Mouse (Mus musculus) intestine, embryonic 16.5 days (tissue): ENCODE results near the gene Gpbp1. TPM values are rescaled to one million over a fixed set of nuclear protein-coding genes. Genes with fewer than 3 reads are reported as not detected.

ENCODE experiments used
- ATAC-seq: fragments of 200-750 bp; cut with Nextera tagmentation; 2 replicates; pipeline ENCODE4 v1.8.0; 2017; ENCODE audit warnings: moderate TSS enrichment, moderate library complexity
- H3K27ac ChIP-seq: fragments of 300-500 bp; sonication (generic); 2 replicates; pipeline ENCODE4 v1.5.1; 2014; ENCODE audit warnings: mild to moderate bottlenecking, low read length
- H3K27me3 ChIP-seq: fragments of 300-500 bp; sonication (generic); replicated peaks from 2 replicates; pipeline ENCODE4 v1.6.1; 2014; ENCODE audit warnings: low read length, control low read depth, mixed read lengths; ENCODE audit not compliant: control insufficient read depth, insufficient read depth
- H3K36me3 ChIP-seq: fragments of 300-500 bp; sonication (generic); 2 replicates; pipeline ENCODE4 v1.6.1; 2014; ENCODE audit warnings: low read length, control low read depth; ENCODE audit not compliant: control insufficient read depth, insufficient read depth
- H3K4me1 ChIP-seq: fragments of 300-500 bp; sonication (generic); 2 replicates; pipeline ENCODE4 v1.6.1; 2014; ENCODE audit warnings: low read length, control low read depth, mixed read lengths; ENCODE audit not compliant: control insufficient read depth, insufficient read depth
- H3K4me2 ChIP-seq: fragments of 300-500 bp; sonication (generic); 2 replicates; pipeline ENCODE4 v1.6.1; 2014; ENCODE audit warnings: low read depth, low read length, control low read depth
- H3K4me3 ChIP-seq: fragments of 300-500 bp; sonication (generic); 2 replicates; pipeline ENCODE4 v1.5.1; 2014; ENCODE audit warnings: mild to moderate bottlenecking, low read length
- H3K9ac ChIP-seq: fragments of 300-500 bp; sonication (generic); 2 replicates; pipeline ENCODE4 v1.6.1; 2014; ENCODE audit warnings: low read depth, low read length
- H3K9me3 ChIP-seq: fragments of 300-500 bp; sonication (generic); 2 replicates; pipeline ENCODE4 v1.6.1; 2016; ENCODE audit warnings: low read length, control low read depth; ENCODE audit not compliant: control insufficient read depth
- WGBS: fragments of 180-500 bp; shearing (Covaris S2); extraction: QIAGEN DNeasy Blood & Tissue Kit; methylation state at CpG from one replicate; pipeline ENCODE4 v1.1.7; 2014; 5-methylcytosine and 5-hydroxymethylcytosine counted together
- polyA plus RNA-seq: library from polyadenylated mRNA; unstranded; fragments of >200 nt; fragmentation: Nextera tagmentation; extraction: Ambion mirVana; gene quantifications from 2 replicates; pipeline ENCODE4 v1.2.1, GENCODE M21; 2015

Gpbp1 gene
- polyA plus RNA-seq, 1 experiment from 2014 or later = 63.0 TPM

DNA sequence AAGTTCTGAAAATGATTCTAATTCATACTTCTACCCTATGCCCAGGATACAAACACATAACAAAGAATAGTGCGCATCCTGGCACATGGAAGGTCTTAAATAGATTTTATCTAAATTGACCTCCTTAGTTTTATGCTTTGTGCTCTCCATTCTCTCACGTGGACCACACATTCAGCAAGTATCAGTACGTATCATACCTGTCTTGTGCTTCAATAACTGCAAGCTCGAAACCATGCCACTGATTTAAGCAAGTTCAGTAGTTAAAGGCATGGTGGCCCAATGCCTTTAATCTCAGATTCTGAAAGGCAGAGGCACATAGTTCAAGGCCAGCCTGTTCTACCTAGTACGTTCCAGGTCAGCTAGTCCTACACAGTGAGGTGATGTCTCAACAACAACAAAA, 98.5 kb downstream of the Gpbp1 start:
- H3K36me3 ChIP-seq = no peaks in the 10 kb centered on the region
- WGBS = 88% methylated on average over 5 of the region's 5 CpGs
- H3K27me3 ChIP-seq = no peaks in the 10 kb centered on the region
- H3K4me2 ChIP-seq = no peak overlapping the region
- no peak overlapping the region for H3K9ac ChIP-seq
- ATAC-seq = no peak
- no peak overlapping the region for H3K27ac ChIP-seq
- peaks cover 5% of the 10 kb centered on the region; the same call in 1 of the 2 replicates for H3K4me1 ChIP-seq
- H3K9me3 ChIP-seq = no peaks in the 10 kb centered on the region
- H3K4me3 ChIP-seq = no peak overlapping the region

DNA sequence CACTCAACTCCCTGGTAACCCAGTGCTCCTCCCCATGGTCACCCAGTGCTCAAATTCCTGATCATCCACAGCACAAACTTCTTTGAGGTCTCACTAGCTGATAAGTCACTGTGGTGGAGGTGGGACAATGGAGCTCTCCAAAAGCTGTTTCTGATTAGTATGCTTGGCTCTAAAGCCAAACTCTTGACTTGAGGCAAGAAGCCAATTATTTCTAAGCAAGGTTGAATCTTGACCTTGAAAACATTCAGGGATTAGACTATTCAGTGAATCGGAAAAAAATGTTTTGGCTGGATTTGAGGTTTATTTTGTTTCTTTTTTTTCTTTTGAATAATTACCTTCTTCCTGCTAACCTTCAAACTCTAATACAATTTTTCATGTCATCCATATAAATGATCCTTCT, 98.9 kb downstream of the Gpbp1 start:
- H3K9me3 ChIP-seq = no peaks in the 10 kb centered on the region
- 58% methylated on average over 1 of the region's 1 CpGs for WGBS
- H3K4me2 ChIP-seq = no peak overlapping the region
- H3K4me1 ChIP-seq = peaks cover 5% of the 10 kb centered on the region; the same call in 1 of the 2 replicates
- H3K36me3 ChIP-seq = no peaks in the 10 kb centered on the region
- H3K27me3 ChIP-seq = no peaks in the 10 kb centered on the region
- no peak overlapping the region for H3K27ac ChIP-seq
- ATAC-seq = no peak
- H3K9ac ChIP-seq = no peak overlapping the region
- no peak overlapping the region for H3K4me3 ChIP-seq

DNA sequence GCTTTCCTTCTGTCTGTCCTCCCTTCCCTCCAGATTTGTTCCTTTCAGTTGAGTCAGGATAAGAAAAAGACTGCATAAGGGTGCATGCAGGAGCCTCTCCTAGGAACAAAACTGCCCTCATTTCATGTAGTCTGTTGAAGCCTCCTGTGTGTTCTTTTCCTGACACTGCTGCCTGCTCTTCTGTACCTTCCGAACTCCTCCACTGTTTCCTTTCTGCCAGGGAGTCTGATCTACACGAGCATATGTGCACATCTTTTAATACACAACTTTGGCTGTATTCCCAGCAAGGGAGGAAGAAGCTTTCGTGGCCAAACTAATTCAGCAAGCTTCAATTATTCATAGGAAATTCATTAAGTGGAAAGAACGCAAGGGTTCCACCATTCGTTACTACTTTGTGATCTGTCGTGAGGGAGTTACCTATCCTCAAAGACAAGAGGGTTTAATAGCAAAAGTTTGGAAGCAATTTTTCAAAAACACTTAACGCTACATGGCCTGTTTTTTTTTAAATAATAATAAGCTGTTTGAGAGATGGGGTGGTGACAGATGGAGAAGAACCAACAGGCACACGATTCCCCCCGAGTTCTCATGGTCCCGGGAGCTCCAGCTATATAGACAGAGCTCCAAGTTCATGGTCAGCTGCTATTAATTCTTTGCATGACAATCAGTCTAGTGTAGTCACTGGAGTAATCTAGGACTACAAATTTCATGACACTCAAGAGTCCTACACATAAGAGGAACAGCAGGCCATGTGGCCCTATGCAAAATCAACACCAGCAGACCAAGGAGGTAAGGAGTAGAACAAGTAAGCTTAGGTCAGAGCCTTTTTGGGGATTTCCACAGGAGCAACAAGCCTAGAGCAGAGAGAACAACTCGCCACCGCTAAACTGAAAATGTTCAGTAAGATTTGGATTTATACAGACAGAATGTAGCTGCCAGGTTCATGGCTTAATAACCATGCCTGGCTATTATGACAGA, 105.6 kb downstream of the Gpbp1 start:
- no peaks in the 10 kb centered on the region for H3K4me1 ChIP-seq
- H3K4me2 ChIP-seq = no peak overlapping the region
- WGBS = 57% methylated on average over 12 of the region's 12 CpGs

More for the DNA sequence above, 105.6 kb downstream of the Gpbp1 start:
- Histone ChIP-seq H3K27ac (no peak overlapping the region), H3K27me3 (no peaks in the 10 kb centered on the region), H3K9ac (no peak overlapping the region), H3K36me3 (no peaks in the 10 kb centered on the region), H3K9me3 (no peaks in the 10 kb centered on the region), H3K4me3 (no peak overlapping the region)
- ATAC-seq = no peak

Other genes with a start within 250 kb of the Gpbp1 start
- gene Actbl2, start 235.1 kb downstream of the Gpbp1 start, polyA plus RNA-seq = not detected in 2 replicates
- gene Gm49496, start 59.8 kb upstream of the Gpbp1 start, polyA plus RNA-seq = 0.12 TPM in 1 of 2 replicates, not detected in the other
- gene Gm10198, start 102.7 kb upstream of the Gpbp1 start, polyA plus RNA-seq = not detected in 2 replicates
- 11.7 and 12.0 TPM in 2 replicates for gene Mier3, start 190.9 kb upstream of the Gpbp1 start, polyA plus RNA-seq